Mouse (Mus musculus) right cerebral cortex, postnatal 4 days (tissue): ENCODE measurements around the gene Pgap1.

Experiments
- DNase-seq: peaks from one replicate; pipeline ENCODE4 v3.0.0-alpha.2; 2022

The Pgap1 gene

GRCm38 (mm10) chr1:54557301-54558229 is at the start of gene Pgap1:
TSS of gene Pgap1 (minus strand) at chr1:54557684.
- DNase-seq: peak; percentile 93

- no peak for DNase-seq
These were observed 49.5 kb upstream of the Pgap1 start for GRCm38 (mm10) chr1:54606936-54607335.

- no peak for DNase-seq
These were observed 44.2 kb upstream of the Pgap1 start for GRCm38 (mm10) chr1:54601692-54602091.

GRCm38 (mm10) chr1:54600275-54600674 is 42.8 kb upstream of the Pgap1 start:
- no peak for DNase-seq

- DNase-seq: no peak
These were observed 40.2 kb upstream of the Pgap1 start for GRCm38 (mm10) chr1:54597594-54598217.

- no peak for DNase-seq
These were observed 38.7 kb upstream of the Pgap1 start for GRCm38 (mm10) chr1:54596151-54596550.

- DNase-seq: no peak
These were observed 29.6 kb upstream of the Pgap1 start for GRCm38 (mm10) chr1:54587076-54587475.

- no peak for DNase-seq
These were observed 28.6 kb upstream of the Pgap1 start for GRCm38 (mm10) chr1:54585971-54586555.

GRCm38 (mm10) chr1:54585278-54585846 is 27.9 kb upstream of the Pgap1 start:
- no peak for DNase-seq

GRCm38 (mm10) chr1:54584588-54585277 is 27.2 kb upstream of the Pgap1 start:
- DNase-seq: no peak

GRCm38 (mm10) chr1:54578358-54579184 is 21.1 kb upstream of the Pgap1 start:
- peak; percentile 39 for DNase-seq

GRCm38 (mm10) chr1:54569102-54569501 is 11.6 kb upstream of the Pgap1 start:
- DNase-seq: no peak

GRCm38 (mm10) chr1:54563923-54564322 is 6.4 kb upstream of the Pgap1 start:
- no peak for DNase-seq

- no peak for DNase-seq
These were observed 780 bp downstream of the Pgap1 start for GRCm38 (mm10) chr1:54556586-54557221.

- DNase-seq: no peak
These were observed 1.9 kb downstream of the Pgap1 start for GRCm38 (mm10) chr1:54555364-54556140.

GRCm38 (mm10) chr1:54552621-54553020 is 4.9 kb downstream of the Pgap1 start:
- no peak for DNase-seq

GRCm38 (mm10) chr1:54545200-54545599 is 12.3 kb downstream of the Pgap1 start:
- DNase-seq: no peak

GRCm38 (mm10) chr1:54542920-54543319 is 14.6 kb downstream of the Pgap1 start:
- no peak for DNase-seq

GRCm38 (mm10) chr1:54531170-54531569 is 26.3 kb downstream of the Pgap1 start:
- DNase-seq: no peak

- no peak for DNase-seq
These were observed 33.8 kb downstream of the Pgap1 start for GRCm38 (mm10) chr1:54523717-54524116.
